Mouse (Mus musculus) kidney, adult 2 months (tissue): Measurements from ENCODE around the gene Eif2ak1. TPM values are rescaled to one million over a fixed set of nuclear protein-coding genes. Genes with fewer than 3 reads are reported as not detected.

Experiments
- DNase-seq: peaks from one replicate; pipeline ENCODE4 v3.0.0; 2021
- H3K27ac ChIP-seq: fragments of 200-500 bp; 2 replicates; pipeline ENCODE4 v1.5.1; 2012; ENCODE audit warnings: low read depth, low read length, control low read depth, inconsistent platforms; ENCODE audit not compliant: insufficient read depth
- H3K27me3 ChIP-seq: fragments of 200-500 bp; replicated peaks from 2 replicates; pipeline ENCODE4 v1.6.1; 2012; ENCODE audit warnings: mild to moderate bottlenecking, moderate library complexity, low read length, inconsistent platforms; ENCODE audit not compliant: control insufficient read depth, insufficient read depth
- H3K36me3 ChIP-seq: fragments of 200-500 bp; 2 replicates; pipeline ENCODE4 v1.6.1; 2012; ENCODE audit warnings: mild to moderate bottlenecking, moderate library complexity, low read length, inconsistent platforms; ENCODE audit not compliant: control insufficient read depth, insufficient read depth
- H3K4me1 ChIP-seq: fragments of 200-500 bp; 2 replicates; pipeline ENCODE4 v1.6.1; 2011; ENCODE audit warnings: low read length; ENCODE audit not compliant: control insufficient read depth, insufficient read depth
- H3K4me3 ChIP-seq: fragments of 200-500 bp; 2 replicates; pipeline ENCODE4 v1.5.1; 2011; ENCODE audit warnings: mild to moderate bottlenecking, low read depth, low read length, control low read depth; ENCODE audit not compliant: insufficient read depth
- CTCF ChIP-seq: fragments of 200-500 bp; conservative IDR thresholded peaks from 2 replicates; pipeline ENCODE4 v1.5.1; 2011; ENCODE audit warnings: low read depth, mild to moderate bottlenecking, control low read depth, low read length, moderate library complexity, mixed read lengths; ENCODE audit not compliant: insufficient read depth, insufficient read length
- POLR2A ChIP-seq: fragments of 200-500 bp; IDR thresholded peaks from one replicate; pipeline ENCODE4 v1.6.1; 2011; ENCODE audit warnings: low read depth, low read length, control low read depth
- WGBS: fragments of 180-500 bp; shearing (Covaris S2); methylation state at CpG from one replicate; pipeline ENCODE4 v1.1.7; 2018; 5-methylcytosine and 5-hydroxymethylcytosine counted together
- polyA plus RNA-seq: library from polyadenylated mRNA; depleted of rRNA; stranded (reverse); fragments of >200 nt; gene quantifications from 2 replicates; pipeline ENCODE4 v1.2.3, GENCODE M21; 2012

The Eif2ak1 gene
- polyA plus RNA-seq, 1 experiment: 29.9 TPM

GRCm38 (mm10) chr5:143902111-143902510, 84.5 kb downstream of the Eif2ak1 start:
- H3K4me3 ChIP-seq: no peak overlapping the region
- peak; percentile 13 for DNase-seq
- no peaks in the 10 kb centered on the region for H3K27me3 ChIP-seq
- TF ChIP-seq POLR2A (no peak), CTCF (no peak)
- no peak overlapping the region for H3K27ac ChIP-seq
- 53% methylated on average over 3 of the region's 3 CpGs for WGBS
- no peaks in the 10 kb centered on the region for H3K36me3 ChIP-seq
- H3K4me1 ChIP-seq: no peaks in the 10 kb centered on the region

- Histone ChIP-seq H3K4me3 (no peak overlapping the region), H3K36me3 (no peaks in the 10 kb centered on the region), H3K4me1 (peaks cover 3% of the 10 kb centered on the region; the same call in 1 of the 2 replicates), H3K27me3 (no peaks in the 10 kb centered on the region), H3K27ac (no peak overlapping the region)
- TF ChIP-seq POLR2A (no peak), CTCF (no peak)
- no peak for DNase-seq
- 83% methylated on average over 4 of the region's 4 CpGs for WGBS
Observed at GRCm38 (mm10) chr5:143903813-143904212, 86.2 kb downstream of the Eif2ak1 start.

- no peak overlapping the region for H3K27ac ChIP-seq
- H3K4me3 ChIP-seq: no peak overlapping the region
- no peak for TF ChIP-seq CTCF
- no peaks in the 10 kb centered on the region for H3K36me3 ChIP-seq
- WGBS: 79% methylated on average over 8 of the region's 8 CpGs
- peaks cover 3% of the 10 kb centered on the region; the same call in 1 of the 2 replicates for H3K4me1 ChIP-seq
- no peak for DNase-seq
- H3K27me3 ChIP-seq: no peaks in the 10 kb centered on the region
Observed at GRCm38 (mm10) chr5:143906429-143906828, 88.8 kb downstream of the Eif2ak1 start.

DNA sequence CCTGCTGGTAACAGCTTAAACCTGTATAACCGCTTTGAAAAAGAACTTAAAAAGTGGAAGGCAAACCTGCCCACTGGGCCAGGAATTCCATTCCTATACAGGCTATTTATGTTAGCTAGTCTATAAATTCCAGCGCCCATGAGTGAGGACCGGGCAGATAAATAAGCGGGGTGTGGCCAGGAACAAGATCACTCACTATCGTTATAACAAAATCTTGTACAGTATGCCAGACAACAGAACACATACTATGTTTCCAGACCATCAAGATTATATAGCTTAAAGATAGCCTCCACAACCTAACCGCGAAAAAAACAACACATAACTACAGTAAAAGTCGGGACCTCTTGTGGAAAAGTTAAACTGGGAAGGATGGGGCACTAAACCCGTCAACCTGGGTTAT, 91.3 kb downstream of the Eif2ak1 start:
- WGBS: 1% methylated on average over 9 of the region's 9 CpGs
- H3K27ac ChIP-seq: peak overlapping the region; percentile 86
- no peak for TF ChIP-seq CTCF
- TF ChIP-seq POLR2A: no peak
- H3K4me1 ChIP-seq: peaks cover 3% of the 10 kb centered on the region; the same call in 1 of the 2 replicates
- peak overlapping the region; percentile 97 for H3K4me3 ChIP-seq
- no peak for DNase-seq
- H3K36me3 ChIP-seq: no peaks in the 10 kb centered on the region
- no peaks in the 10 kb centered on the region for H3K27me3 ChIP-seq

GRCm38 (mm10) chr5:143909417-143910400, 92.1 kb downstream of the Eif2ak1 start, which contains the start of the genes Aimp2 and Pms2:
Gene Aimp2 (minus strand): TSS chr5:143909847.
Gene Pms2 (plus strand): TSS chr5:143909964.
- peak within 1 kb of the TSS; percentile 97 for H3K4me3 ChIP-seq
- H3K27ac ChIP-seq: peak within 1 kb of the TSS; percentile 86
- DNase-seq: peak; percentile 99
- WGBS: under 1% methylated on average over 70 of the region's 70 CpGs
- TF ChIP-seq POLR2A: peak; percentile 33
- no peak for TF ChIP-seq CTCF
- H3K36me3 ChIP-seq: no peaks in the 10 kb centered on the region
- H3K27me3 ChIP-seq: no peaks in the 10 kb centered on the region
- peaks cover 3% of the 10 kb centered on the region; the same call in 1 of the 2 replicates for H3K4me1 ChIP-seq

- WGBS: 93% methylated on average over 9 of the region's 9 CpGs
- Histone ChIP-seq H3K4me1 (no peaks in the 10 kb centered on the region), H3K4me3 (no peak overlapping the region), H3K36me3 (no peaks in the 10 kb centered on the region; the same call in 1 of the 2 replicates), H3K27ac (no peak overlapping the region), H3K27me3 (no peaks in the 10 kb centered on the region)
- TF ChIP-seq CTCF: no peak
- TF ChIP-seq POLR2A: no peak
- no peak for DNase-seq
Observed at GRCm38 (mm10) chr5:143916221-143916620, 98.6 kb downstream of the Eif2ak1 start.

GRCm38 (mm10) chr5:143917418-143917817, 99.8 kb downstream of the Eif2ak1 start:
- DNase-seq: peak; percentile 79
- Histone ChIP-seq H3K27me3 (no peaks in the 10 kb centered on the region), H3K4me3 (no peak overlapping the region), H3K36me3 (peaks cover 2% of the 10 kb centered on the region), H3K27ac (no peak overlapping the region), H3K4me1 (no peaks in the 10 kb centered on the region)
- WGBS: 27% methylated on average over 5 of the region's 5 CpGs
- TF ChIP-seq POLR2A (no peak), CTCF (peak; percentile 75)
